Mouse (Mus musculus) liver, embryonic 12.5 days (tissue): ENCODE results near the gene Slc25a47. TPM values are rescaled to one million over a fixed set of nuclear protein-coding genes. Genes with fewer than 3 reads are reported as not detected.

Experiments used
- ATAC-seq: fragments of 200-750 bp; cut with Nextera tagmentation; 2 replicates; pipeline ENCODE4 v1.8.0; 2017; ENCODE audit warnings: moderate number of reproducible peaks, mild to moderate bottlenecking, moderate library complexity
- H3K27ac ChIP-seq: fragments of 300-500 bp; sonication (generic); 2 replicates; pipeline ENCODE4 v1.5.1; 2016; ENCODE audit warnings: mild to moderate bottlenecking
- H3K27me3 ChIP-seq: fragments of 300-500 bp; sonication (generic); replicated peaks from 2 replicates; pipeline ENCODE4 v1.6.1; 2016; ENCODE audit warnings: mild to moderate bottlenecking, moderate library complexity
- H3K36me3 ChIP-seq: fragments of 300-500 bp; sonication (generic); 2 replicates; pipeline ENCODE4 v1.6.1; 2016; ENCODE audit warnings: mild to moderate bottlenecking, moderate library complexity
- H3K4me1 ChIP-seq: fragments of 300-500 bp; sonication (generic); 2 replicates; pipeline ENCODE4 v1.6.1; 2016
- H3K4me2 ChIP-seq: fragments of 300-500 bp; sonication (generic); 2 replicates; pipeline ENCODE4 v1.6.1; 2016; ENCODE audit warnings: mild to moderate bottlenecking, moderate library complexity
- H3K4me3 ChIP-seq: fragments of 300-500 bp; sonication (generic); 2 replicates; pipeline ENCODE4 v1.5.1; 2016; ENCODE audit warnings: mild to moderate bottlenecking, moderate library complexity
- H3K9ac ChIP-seq: fragments of 300-500 bp; sonication (generic); 2 replicates; pipeline ENCODE4 v1.6.1; 2016; ENCODE audit warnings: mild to moderate bottlenecking, moderate library complexity
- H3K9me3 ChIP-seq: fragments of 300-500 bp; sonication (generic); replicated peaks from 2 replicates; pipeline ENCODE4 v1.6.1; 2016; ENCODE audit warnings: mild to moderate bottlenecking, moderate library complexity
- WGBS: fragments of 180-500 bp; shearing (Covaris S2); methylation state at CpG from one replicate; pipeline ENCODE4 v1.1.7; 2016; ENCODE audit not compliant: insufficient replicate concordance; 5-methylcytosine and 5-hydroxymethylcytosine counted together
- polyA plus RNA-seq: library from polyadenylated mRNA; unstranded; fragments of >200 nt; fragmentation: Nextera tagmentation; extraction: Ambion mirVana; gene quantifications from 2 replicates; pipeline ENCODE4 v1.2.1, GENCODE M21; 2016

Gene Slc25a47
- polyA plus RNA-seq, 1 experiment from 2014 or later: 2.7 TPM

GRCm38 (mm10) chr12:108810309-108810708 lies 25.5 kb upstream of the Slc25a47 start:
- no peak overlapping the region for H3K9ac ChIP-seq
- H3K36me3 ChIP-seq: peaks cover 84% of the 10 kb centered on the region
- ATAC-seq: peak; percentile 31; the same call in 1 of the 2 replicates
- H3K4me2 ChIP-seq: no peak overlapping the region
- H3K27ac ChIP-seq: no peak overlapping the region; the same call in 1 of the 2 replicates
- no peaks in the 10 kb centered on the region for H3K27me3 ChIP-seq
- peaks cover 41% of the 10 kb centered on the region for H3K4me1 ChIP-seq
- no peak overlapping the region for H3K4me3 ChIP-seq
- H3K9me3 ChIP-seq: no peaks in the 10 kb centered on the region
- WGBS: 53% methylated on average over 7 of the region's 7 CpGs

- Histone ChIP-seq H3K9me3 (no peaks in the 10 kb centered on the region), H3K4me3 (no peak overlapping the region), H3K27me3 (no peaks in the 10 kb centered on the region), H3K4me2 (no peak overlapping the region), H3K27ac (0 out of 2 replicates have a peak overlapping the region, but pooled peaks have one; percentile 28), H3K4me1 (peaks cover 41% of the 10 kb centered on the region), H3K9ac (no peak overlapping the region), H3K36me3 (peaks cover 84% of the 10 kb centered on the region)
- ATAC-seq: peak; percentile 54; the same call in 1 of the 2 replicates
- WGBS: 52% methylated on average over 2 of the region's 2 CpGs
These were observed 24.7 kb upstream of the Slc25a47 start for GRCm38 (mm10) chr12:108811133-108811532.

DNA sequence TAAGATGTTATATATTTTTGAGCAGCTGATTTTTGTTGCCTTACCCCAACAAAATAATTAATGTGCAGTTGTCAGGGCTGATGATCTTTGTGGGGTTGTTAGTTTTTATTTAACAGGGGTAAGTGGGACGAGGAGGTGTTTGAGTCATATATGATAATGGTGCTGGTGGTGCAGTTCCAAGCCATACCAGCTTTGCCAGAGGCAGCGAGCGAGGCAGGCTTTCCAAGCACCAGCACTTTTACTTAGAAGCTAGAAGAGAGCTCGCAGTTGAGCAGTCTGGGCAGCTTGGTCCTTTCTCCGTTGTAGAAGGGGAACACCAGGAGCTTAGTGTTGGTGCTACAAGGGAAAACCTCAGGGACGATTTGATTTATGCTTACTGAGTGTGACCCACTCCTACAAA lies 23.4 kb upstream of the Slc25a47 start:
- Histone ChIP-seq H3K4me1 (peaks cover 41% of the 10 kb centered on the region), H3K4me3 (no peak overlapping the region), H3K4me2 (no peak overlapping the region), H3K27ac (no peak overlapping the region), H3K36me3 (peaks cover 85% of the 10 kb centered on the region), H3K27me3 (no peaks in the 10 kb centered on the region), H3K9me3 (no peaks in the 10 kb centered on the region), H3K9ac (no peak overlapping the region; the same call in 1 of the 2 replicates)
- 84% methylated on average over 6 of the region's 6 CpGs for WGBS
- no peak for ATAC-seq

DNA sequence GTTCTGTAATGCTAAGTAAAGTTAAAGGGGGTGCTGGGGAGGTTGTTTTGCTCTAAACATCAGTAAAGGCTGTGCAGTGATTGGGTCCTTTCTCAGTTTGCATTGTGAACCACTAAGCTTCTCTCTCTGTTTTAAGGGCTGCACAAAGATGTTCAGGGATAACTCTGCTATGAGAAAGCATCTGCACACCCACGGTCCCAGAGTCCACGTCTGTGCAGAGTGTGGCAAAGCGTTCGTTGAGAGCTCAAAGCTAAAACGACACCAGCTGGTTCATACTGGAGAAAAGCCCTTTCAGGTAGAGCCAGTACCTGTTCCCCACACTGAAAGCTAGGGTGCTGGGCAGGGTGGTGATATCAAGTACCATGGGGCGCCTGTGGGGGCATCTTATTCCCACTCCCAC lies 21.4 kb upstream of the Slc25a47 start:
- peaks cover 84% of the 10 kb centered on the region for H3K36me3 ChIP-seq
- H3K27me3 ChIP-seq: no peaks in the 10 kb centered on the region

DNA sequence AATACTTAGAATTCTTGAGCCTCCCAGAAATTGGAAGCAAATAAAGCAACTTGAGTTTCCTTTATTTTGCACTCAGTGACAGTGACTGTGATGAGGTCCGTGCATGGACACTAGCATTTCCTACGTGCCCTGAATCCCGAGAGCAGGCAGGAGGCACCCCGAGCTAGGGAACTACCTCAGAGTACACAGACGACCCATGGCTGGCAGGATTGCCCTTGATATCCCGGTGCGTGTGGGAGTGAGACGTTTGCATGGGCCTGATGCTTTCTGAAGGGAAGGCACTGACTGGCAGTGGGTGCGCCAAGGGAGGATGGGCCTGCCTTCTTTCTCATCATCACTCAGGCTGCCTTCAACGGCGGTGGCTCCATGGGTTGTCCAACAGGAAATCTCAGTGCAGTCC lies 19.3 kb upstream of the Slc25a47 start:
- Histone ChIP-seq H3K27me3 (no peaks in the 10 kb centered on the region), H3K9me3 (no peaks in the 10 kb centered on the region), H3K4me3 (no peak overlapping the region), H3K9ac (no peak overlapping the region), H3K4me1 (peaks cover 6% of the 10 kb centered on the region), H3K36me3 (peaks cover 78% of the 10 kb centered on the region), H3K27ac (no peak overlapping the region), H3K4me2 (no peak overlapping the region)
- ATAC-seq: no peak
- WGBS: 79% methylated on average over 11 of the region's 11 CpGs

More for the DNA sequence above, 21.4 kb upstream of the Slc25a47 start:
- Histone ChIP-seq H3K27ac (no peak overlapping the region), H3K4me2 (no peak overlapping the region), H3K4me3 (no peak overlapping the region), H3K4me1 (peaks cover 26% of the 10 kb centered on the region), H3K9me3 (no peaks in the 10 kb centered on the region), H3K9ac (no peak overlapping the region)
- no peak for ATAC-seq
- WGBS: 84% methylated on average over 6 of the region's 6 CpGs

- no peak overlapping the region for H3K27ac ChIP-seq
- H3K9me3 ChIP-seq: no peaks in the 10 kb centered on the region
- no peaks in the 10 kb centered on the region for H3K4me1 ChIP-seq
- H3K4me2 ChIP-seq: no peak overlapping the region
- H3K4me3 ChIP-seq: no peak overlapping the region
- no peak overlapping the region for H3K9ac ChIP-seq
- no peaks in the 10 kb centered on the region for H3K27me3 ChIP-seq
- ATAC-seq: no peak
- H3K36me3 ChIP-seq: peaks cover 42% of the 10 kb centered on the region
- 89% methylated on average over 4 of the region's 4 CpGs for WGBS
These were observed 15.4 kb upstream of the Slc25a47 start for GRCm38 (mm10) chr12:108820461-108820860.

DNA sequence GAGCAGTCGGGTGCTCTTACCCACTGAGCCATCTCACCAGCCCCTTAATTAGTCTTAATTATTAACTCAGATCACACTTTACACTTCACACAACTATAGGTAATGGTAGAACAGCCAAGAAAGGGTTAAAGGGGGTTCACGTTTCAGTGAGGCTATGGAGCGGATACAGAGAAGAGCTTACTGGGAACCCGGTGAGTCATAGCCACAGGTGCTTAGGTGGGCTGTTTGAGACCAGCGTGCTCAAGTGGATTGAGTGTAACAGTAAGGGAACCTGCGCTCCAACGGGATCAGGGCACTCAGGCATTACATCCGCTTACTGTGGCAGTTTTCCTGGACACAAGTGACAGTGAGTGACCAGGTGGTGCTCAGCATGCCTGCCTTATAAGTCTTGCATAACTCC lies 12.8 kb upstream of the Slc25a47 start:
- Histone ChIP-seq H3K9me3 (peaks cover 3% of the 10 kb centered on the region; the same call in 1 of the 2 replicates), H3K27me3 (no peaks in the 10 kb centered on the region), H3K4me2 (no peak overlapping the region), H3K27ac (no peak overlapping the region), H3K9ac (no peak overlapping the region), H3K4me3 (no peak overlapping the region), H3K4me1 (no peaks in the 10 kb centered on the region), H3K36me3 (peaks cover 41% of the 10 kb centered on the region)
- WGBS: 79% methylated on average over 8 of the region's 8 CpGs
- no peak for ATAC-seq

DNA sequence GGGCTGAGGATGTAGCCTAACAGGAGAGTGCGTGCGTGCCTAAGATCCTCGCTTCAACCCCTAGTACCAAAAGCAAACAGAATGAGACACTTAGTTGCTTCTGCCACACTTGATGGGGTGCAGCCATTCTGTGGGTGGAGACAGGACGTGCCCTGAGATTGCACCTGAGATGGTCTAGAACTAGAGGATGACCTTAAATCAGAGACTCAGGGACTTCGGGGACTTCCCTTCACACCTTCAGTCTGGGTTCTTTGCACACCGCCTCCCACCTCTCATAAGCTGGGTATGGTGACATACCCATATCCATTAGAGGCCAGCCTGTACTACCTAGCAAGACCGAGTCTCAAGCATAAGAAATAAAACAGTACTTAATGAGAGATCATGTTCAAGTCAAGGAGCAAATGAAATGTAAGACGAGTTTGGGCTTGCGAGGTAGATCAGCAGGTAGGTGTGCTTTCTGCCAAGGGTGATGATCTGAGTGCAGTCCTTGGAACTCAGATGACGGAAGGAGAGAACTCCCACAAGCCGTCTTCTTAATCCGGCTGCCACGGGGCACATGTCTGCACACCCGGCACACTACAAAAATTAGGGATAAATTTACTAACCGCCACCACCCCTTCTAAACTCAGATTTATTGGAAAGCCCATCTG lies 11.5 kb upstream of the Slc25a47 start:
- Histone ChIP-seq H3K9ac (no peak overlapping the region), H3K27ac (no peak overlapping the region), H3K4me3 (no peak overlapping the region), H3K4me2 (no peak overlapping the region), H3K36me3 (peaks cover 33% of the 10 kb centered on the region), H3K4me1 (no peaks in the 10 kb centered on the region), H3K27me3 (no peaks in the 10 kb centered on the region), H3K9me3 (peaks cover 6% of the 10 kb centered on the region; the same call in 1 of the 2 replicates)
- ATAC-seq: no peak
- WGBS: 87% methylated on average over 15 of the region's 15 CpGs

DNA sequence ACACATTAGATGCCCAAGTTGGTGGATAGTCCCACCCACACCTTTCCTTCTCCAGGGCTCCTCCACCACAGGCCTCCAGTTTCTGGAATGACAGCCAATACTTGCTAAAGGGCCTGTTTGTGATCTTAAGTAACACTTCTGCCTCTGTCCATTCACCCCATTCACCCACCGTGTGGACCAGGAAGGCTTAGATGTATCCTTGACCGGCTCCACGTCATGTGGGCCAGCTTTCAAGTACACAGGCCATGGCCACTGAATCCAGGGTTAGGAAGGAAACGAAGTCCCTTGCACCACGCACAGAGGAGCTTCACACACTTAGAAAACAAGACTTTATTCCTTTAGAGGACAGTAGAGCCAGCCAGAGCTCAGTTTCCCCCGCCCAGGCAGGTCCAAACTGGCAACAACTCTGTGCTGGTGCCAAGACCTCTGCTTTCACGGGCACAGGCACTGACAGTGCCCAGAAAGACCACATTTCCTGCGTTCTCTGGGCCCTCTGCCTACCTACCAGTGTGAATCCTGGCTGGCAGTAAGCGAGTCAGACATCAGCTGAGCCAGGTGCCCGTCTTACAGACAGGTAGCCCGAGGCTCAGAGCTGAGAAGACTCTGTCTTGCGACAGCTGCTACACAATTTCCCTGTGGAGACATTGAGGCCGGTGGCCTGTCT lies 10.2 kb upstream of the Slc25a47 start:
- no peaks in the 10 kb centered on the region for H3K4me1 ChIP-seq
- H3K9me3 ChIP-seq: peaks cover 6% of the 10 kb centered on the region; the same call in 1 of the 2 replicates
- no peak overlapping the region for H3K4me3 ChIP-seq
- no peak overlapping the region for H3K27ac ChIP-seq
- H3K4me2 ChIP-seq: no peak overlapping the region
- ATAC-seq: no peak
- H3K36me3 ChIP-seq: peaks cover 25% of the 10 kb centered on the region
- no peaks in the 10 kb centered on the region for H3K27me3 ChIP-seq
- WGBS: 88% methylated on average over 13 of the region's 13 CpGs
- no peak overlapping the region for H3K9ac ChIP-seq

DNA sequence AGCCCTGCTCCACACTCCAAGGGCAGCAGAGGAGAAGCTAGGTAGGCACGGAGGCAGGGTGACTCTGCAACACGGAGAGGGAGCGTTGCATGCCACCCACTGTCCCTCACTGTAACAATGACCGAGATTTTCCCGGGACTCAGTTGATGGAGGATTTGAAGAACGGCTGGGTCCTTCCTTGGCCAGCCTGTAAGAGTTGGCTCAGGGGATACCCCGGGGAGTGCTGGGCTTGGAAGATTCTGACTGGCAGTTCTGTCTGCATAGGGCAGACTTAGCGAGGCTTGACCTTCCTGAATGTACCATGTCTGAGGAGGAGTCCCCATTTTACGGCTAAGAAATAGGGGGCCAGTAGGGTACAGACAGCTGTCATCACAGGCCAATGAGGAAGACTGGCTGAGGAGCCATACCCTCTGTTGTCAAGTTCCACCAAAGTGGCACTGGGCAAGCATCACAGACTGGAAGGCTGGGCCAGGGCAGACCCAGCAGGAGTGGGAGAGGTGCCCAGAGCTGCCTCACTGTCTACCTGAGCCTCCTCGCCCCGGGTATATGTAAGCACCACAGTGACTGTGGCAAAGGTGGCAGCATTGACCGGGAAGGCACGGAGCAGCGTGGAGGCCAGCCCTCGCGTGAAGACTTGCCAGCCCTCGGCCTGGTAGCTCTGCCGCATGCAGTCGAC lies 9.4 kb upstream of the Slc25a47 start:
- 89% methylated on average over 19 of the region's 19 CpGs for WGBS
- H3K27ac ChIP-seq: no peak overlapping the region
- ATAC-seq: no peak

DNA sequence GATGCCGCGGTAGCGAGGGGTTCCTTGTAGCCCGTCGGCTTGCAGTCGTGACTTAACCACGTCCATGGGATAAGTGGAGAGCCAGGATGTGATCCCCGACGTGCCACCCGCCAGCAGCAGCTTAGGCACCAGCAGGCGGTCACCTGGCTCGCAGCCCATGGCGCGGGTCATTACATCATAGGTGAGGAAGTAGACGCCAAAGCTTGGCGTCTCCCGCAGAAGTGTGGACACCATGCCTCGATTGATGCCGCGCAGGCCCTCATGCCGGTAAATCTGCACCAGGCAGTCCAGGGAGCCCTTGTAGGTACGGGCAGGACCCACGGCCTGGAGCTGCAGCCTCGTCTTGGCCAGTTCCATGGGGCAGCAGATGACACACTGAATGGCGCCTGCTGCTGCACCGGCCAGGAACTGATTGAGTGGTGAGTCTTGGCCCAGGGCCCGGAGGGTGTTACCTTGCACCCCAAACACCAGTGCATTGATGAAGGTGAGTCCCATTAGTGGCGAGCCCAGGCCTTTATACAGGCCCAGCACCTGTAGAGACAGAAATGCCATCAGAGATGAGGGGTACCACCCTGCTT lies 8.8 kb upstream of the Slc25a47 start:
- Histone ChIP-seq H3K4me3 (no peak overlapping the region), H3K27ac (no peak overlapping the region), H3K9me3 (peaks cover 6% of the 10 kb centered on the region; the same call in 1 of the 2 replicates), H3K36me3 (peaks cover 25% of the 10 kb centered on the region), H3K27me3 (no peaks in the 10 kb centered on the region), H3K4me2 (no peak overlapping the region), H3K9ac (no peak overlapping the region), H3K4me1 (no peaks in the 10 kb centered on the region; the same call in 1 of the 2 replicates)
- no peak for ATAC-seq
- WGBS: 92% methylated on average over 28 of the region's 28 CpGs

More for the DNA sequence above, 9.4 kb upstream of the Slc25a47 start:
- Histone ChIP-seq H3K4me2 (no peak overlapping the region), H3K4me1 (no peaks in the 10 kb centered on the region), H3K9ac (no peak overlapping the region), H3K9me3 (peaks cover 6% of the 10 kb centered on the region; the same call in 1 of the 2 replicates), H3K27me3 (no peaks in the 10 kb centered on the region), H3K4me3 (no peak overlapping the region), H3K36me3 (peaks cover 25% of the 10 kb centered on the region)
